Mouse (Mus musculus) adrenal gland, adult 18-20 months (tissue): ENCODE measurements at regions not wholly inside any gene's neighbourhood (a gene's known extent, or its start where the extent isn't known, plus 50 kb on each side); places are given as distances from the start of the nearest gene placed in this dataset.

Experiments
- DNase-seq, 2 experiments: peaks; one replicate each; pipeline ENCODE4 v3.0.0; 2021 to 2022; ENCODE audit warnings: low spot score in 2 of 2

GRCm38 (mm10) chr6:98872334-98872733 lies 529.8 kb upstream of the Gm765 start:
- DNase-seq, result no peak

GRCm38 (mm10) chr6:98869772-98870171 lies 527.2 kb upstream of the Gm765 start:
- no peak for DNase-seq

GRCm38 (mm10) chr6:98864306-98864705 lies 521.8 kb upstream of the Gm765 start:
- no peak for DNase-seq

- DNase-seq, result no peak
Measured at GRCm38 (mm10) chr6:98855958-98856357, 513.4 kb upstream of the Gm765 start.

GRCm38 (mm10) chr6:98850906-98851305 lies 508.4 kb upstream of the Gm765 start:
- DNase-seq, result no peak

GRCm38 (mm10) chr6:98848835-98849234 lies 506.3 kb upstream of the Gm765 start:
- no peak for DNase-seq

GRCm38 (mm10) chr6:98846001-98846695 lies 503.6 kb upstream of the Gm765 start:
- no peak for DNase-seq

GRCm38 (mm10) chr6:98843598-98843997 lies 501.0 kb upstream of the Gm765 start:
- DNase-seq, result no peak

- DNase-seq, result no peak
Measured at GRCm38 (mm10) chr6:98842924-98843323, 500.4 kb upstream of the Gm765 start.

- no peak for DNase-seq
Measured at GRCm38 (mm10) chr6:98833922-98834321, 491.4 kb upstream of the Gm765 start.

GRCm38 (mm10) chr6:98830191-98830590 lies 487.6 kb upstream of the Gm765 start:
- DNase-seq, result no peak

GRCm38 (mm10) chr6:98808046-98808445 lies 465.5 kb upstream of the Gm765 start:
- DNase-seq, result no peak

- DNase-seq, result no peak
Measured at GRCm38 (mm10) chr6:98803384-98803949, 460.9 kb upstream of the Gm765 start.

- no peak for DNase-seq
Measured at GRCm38 (mm10) chr6:98801061-98801460, 458.5 kb upstream of the Gm765 start.

GRCm38 (mm10) chr6:98800040-98800439 lies 457.5 kb upstream of the Gm765 start:
- DNase-seq, result no peak

- DNase-seq, result no peak
Measured at GRCm38 (mm10) chr6:98797778-98798177, 455.2 kb upstream of the Gm765 start.

- no peak for DNase-seq
Measured at GRCm38 (mm10) chr6:98797373-98797772, 454.8 kb upstream of the Gm765 start.

GRCm38 (mm10) chr6:98796666-98797065 lies 454.1 kb upstream of the Gm765 start:
- DNase-seq, result no peak

GRCm38 (mm10) chr6:98787422-98787821 lies 444.9 kb upstream of the Gm765 start:
- no peak for DNase-seq

- DNase-seq, result no peak
Measured at GRCm38 (mm10) chr6:98782074-98782473, 439.5 kb upstream of the Gm765 start.

- DNase-seq, result no peak
Measured at GRCm38 (mm10) chr6:98775780-98776179, 433.2 kb upstream of the Gm765 start.

- no peak for DNase-seq
Measured at GRCm38 (mm10) chr6:98769999-98770398, 427.4 kb upstream of the Gm765 start.

GRCm38 (mm10) chr6:98769322-98769721 lies 426.8 kb upstream of the Gm765 start:
- DNase-seq, result no peak
